Mouse (Mus musculus): ENCODE data around the gene Schip1. TPM values are rescaled to one million over a fixed set of nuclear protein-coding genes. Genes with fewer than 3 reads are reported as not detected.

Gene Schip1
- total RNA-seq, 2 experiments from 2014 or later, result 105 to 129 TPM

DNA sequence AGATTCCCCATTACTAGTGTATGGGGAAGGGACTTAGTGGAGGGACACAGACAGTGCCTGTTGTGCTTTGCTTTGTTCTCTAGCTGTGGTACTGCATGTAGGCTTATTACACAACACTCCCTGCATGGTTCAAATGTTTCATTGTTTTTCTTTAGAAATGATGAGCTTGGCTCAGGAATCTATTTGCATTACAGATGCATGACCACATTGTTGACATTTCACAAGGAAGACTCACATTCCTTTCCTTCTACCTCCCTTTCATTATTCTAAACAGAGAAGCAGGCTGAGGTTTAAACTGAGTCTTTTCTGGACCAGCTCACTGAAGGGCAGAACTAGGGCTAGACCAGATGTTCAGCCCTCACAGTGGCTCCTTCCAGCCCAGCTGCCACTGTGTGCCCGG, 187.7 kb downstream of the Schip1 start:
- no peak for DNase-seq
- intact Hi-C loops (cut with DNase I), result no loop called here

DNA sequence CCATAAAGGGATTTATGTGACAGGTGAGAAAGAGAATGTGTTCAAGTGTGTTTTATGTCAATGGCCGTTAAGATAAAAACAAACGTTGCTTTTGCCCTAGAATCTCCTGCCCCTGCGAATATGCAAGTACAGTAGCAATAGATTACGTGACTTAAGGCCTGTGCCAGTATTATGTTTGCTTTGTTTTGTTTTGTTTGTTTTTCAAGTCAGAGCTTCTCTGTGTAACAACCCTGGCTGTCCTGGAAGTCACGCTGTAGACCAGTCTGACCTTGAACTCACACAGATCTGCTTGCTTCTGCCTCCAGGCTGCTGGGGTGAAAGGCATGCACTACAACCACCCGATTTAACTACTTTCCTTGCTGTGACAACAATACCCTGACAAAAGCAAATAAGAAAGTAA, 197.7 kb downstream of the Schip1 start:
- intact Hi-C loops (cut with DNase I), result no loop called here
- no peak for DNase-seq

DNA sequence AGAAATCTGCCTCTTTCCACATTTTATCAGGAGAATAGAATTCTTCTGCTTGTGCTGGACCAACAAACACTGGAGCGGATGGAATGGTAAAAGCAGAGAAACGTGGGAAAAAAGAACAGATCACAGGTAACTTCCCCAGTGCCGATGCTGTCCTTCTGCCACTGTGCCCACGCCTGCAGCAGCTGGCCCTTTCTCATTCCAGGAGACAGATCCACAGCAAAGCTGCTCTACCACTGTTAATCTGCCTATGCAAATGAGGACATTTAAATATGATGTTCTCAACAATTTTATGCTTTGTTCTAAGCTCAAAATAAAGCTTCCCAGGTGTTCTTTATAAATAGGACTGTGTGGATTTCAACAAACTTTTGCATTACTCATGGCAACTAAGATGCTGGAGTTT, 203.3 kb downstream of the Schip1 start:
- DNase-seq, result no peak
- intact Hi-C loops (cut with DNase I), result no loop called here

DNA sequence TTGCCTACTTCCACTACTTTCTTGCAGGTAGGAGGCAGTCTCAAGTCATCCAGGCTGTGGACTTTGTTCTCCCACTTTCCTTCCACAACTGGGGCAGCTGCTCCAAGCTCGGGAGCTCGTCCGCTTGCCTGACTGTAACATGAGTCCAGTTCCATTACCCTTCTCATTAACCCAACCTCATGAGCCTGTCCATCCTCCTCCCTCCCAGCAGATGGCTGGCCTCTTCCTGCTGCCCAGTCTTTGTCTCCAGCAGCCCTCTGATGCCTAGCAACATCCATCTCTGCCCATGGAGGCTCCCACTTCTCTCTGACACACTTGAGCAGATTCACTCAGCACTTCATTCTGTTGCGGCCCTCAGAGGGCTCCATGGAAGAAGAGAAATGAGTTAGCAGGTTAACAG, 204.6 kb downstream of the Schip1 start:
- intact Hi-C loops (cut with DNase I), result no loop called here
- no peak for DNase-seq

DNA sequence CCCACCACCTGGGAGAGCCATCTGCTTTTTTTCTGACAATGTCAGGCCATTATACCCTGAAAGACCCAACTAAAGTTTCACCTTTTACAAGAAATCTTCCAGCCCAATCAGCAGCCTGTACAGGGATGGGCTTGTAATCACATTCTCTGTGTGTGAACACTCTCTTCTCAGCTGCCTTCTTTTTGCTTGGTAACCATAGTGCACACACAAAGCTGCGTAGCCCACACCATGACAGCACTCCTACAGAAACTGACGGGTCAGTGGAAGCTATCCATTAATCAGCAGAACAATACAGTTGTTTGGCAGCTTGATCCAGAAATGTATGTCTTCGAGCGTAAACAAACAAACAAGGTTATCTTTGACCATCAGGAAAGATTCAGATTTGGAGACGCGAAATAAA, 205.6 kb downstream of the Schip1 start:
- no peak for DNase-seq
- intact Hi-C loops (cut with DNase I), result no loop called here

DNA sequence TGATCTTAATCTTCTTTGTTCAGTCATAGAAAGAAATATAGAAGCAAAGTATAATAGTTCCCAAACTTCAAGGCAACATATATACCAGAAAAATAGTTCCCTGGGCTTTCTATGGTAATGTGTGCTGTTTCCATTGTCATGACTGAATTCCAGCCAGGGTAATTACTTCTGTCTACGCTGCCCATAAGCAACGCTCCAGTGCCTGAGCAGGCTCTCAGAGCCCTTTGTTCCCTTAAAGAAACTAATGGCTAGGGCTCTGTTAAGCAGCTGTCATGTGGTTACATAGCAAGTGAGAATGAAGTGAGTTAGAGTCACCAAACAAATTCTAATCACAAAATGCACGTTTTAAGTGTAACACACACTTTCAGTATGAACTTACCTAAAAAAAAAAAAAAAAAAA, 206.9 kb downstream of the Schip1 start:
- intact Hi-C loops (cut with DNase I), result no loop called here

DNA sequence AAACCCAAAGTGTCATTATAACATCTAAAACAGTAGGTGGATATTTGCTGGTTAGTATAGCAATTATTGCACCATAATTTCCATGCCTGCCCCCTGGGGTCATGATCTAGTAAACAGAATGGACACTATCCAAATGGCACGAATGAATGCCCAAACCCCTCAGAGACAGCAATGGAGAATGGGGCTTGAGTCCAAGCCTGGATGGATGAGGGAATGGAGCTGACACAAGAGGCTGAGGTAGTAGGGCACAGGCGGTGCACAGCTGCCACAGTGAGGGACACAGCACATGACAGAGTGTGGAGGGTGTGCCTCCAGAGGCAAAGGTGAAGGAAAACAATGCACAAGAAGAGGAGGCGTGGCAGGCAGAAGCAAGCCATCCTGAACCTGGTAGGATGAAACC, 207.3 kb downstream of the Schip1 start:
- intact Hi-C loops (cut with DNase I), result no loop called here
- no peak for DNase-seq

More for the DNA sequence above, 206.9 kb downstream of the Schip1 start:
- no peak for DNase-seq

DNA sequence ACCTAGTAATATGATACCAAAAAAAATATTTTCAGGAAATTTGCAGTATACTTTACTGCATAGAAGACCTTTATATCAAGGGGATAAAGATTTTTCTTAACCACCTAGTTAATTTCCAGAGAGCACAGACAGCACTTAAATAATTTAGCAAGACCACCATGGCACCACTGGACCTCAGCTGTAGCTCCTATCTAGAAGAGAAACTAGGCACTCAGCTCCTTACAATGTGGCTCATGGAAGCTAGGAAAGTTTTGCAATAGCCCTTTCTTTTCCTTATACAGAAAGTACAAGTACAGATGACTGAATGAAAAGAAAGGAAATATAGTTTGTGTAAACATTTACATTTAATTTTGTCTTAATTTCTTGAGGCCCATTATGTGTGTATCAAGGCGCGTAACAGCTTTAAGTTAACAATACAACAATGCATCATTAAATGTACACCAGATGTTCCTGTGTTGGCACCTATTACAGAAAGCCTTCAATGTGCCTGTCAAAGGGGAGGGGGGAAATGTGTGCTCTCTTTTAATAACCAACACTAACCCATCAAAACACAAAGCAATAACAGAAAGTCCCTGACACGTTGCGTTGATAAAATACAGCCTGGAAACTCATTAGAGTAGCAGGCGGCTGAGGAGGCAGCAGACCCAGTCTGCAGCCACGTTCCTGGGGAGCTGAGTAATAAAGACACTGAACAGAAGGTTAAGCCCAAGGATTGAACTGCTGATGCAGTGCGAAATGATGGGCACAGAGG, 218.4 kb downstream of the Schip1 start:
- DNase-seq, result no peak
- intact Hi-C loops (cut with DNase I), result no loop called here

DNA sequence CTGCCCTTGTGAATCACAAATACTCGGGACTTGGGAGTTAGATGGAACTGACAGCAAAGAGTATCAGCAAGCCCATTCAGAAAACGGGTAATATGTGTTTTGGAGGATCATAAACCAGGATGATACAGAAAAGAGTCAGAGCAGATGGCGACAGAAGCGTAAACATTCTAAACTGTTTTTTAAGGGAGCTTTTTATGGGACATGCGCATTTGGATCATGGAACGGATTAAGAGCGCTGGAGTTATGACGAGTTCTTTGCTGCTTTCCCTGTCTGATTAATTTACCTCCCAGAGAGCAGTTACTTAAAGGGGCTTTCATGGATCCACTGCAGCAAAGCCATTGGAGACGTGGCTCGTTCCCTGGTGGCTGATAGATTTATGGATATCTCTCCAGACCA, 219.0 kb downstream of the Schip1 start:
- intact Hi-C loops (cut with DNase I), result no loop called here
- no peak for DNase-seq

DNA sequence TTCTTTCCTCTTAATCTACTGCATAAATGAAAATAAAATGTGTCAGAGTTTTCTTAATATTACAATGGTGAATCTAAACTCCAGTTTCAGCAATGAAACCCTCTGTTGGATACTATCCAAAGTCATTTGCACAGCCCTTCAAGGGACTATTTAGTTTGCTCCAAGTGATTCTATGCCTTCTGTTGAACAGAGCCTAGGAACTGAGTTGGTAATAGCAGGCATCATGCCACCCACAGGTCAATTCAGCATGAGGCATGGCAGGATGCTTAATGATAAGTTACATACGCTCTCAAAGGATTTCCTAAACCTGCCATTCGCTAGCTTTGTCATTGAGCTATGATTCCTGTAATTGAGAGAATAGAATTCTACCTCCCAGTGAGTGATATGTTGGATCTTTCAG, 219.9 kb downstream of the Schip1 start:
- intact Hi-C loops (cut with DNase I), result no loop called here
- DNase-seq, result no peak

DNA sequence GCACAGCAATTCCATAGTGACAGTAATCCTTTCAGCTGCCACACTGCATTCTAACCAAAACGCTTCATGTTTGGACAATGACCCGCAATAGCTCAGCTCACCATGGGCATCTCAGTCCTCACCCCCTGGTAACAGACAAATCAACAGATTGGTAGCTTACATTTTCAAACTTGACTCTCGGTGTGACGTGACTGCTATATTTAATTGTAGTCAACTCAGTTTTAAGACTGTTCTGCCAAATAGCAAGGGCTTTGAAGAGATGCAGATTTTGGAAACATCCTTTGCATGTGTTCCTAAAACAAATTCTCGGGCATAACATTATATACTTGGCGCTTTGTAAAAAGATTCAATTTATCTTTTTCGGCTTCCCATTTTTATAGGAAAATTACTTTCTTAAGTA, 232.2 kb downstream of the Schip1 start:
- DNase-seq, result no peak
- intact Hi-C loops (cut with DNase I), result no loop called here

DNA sequence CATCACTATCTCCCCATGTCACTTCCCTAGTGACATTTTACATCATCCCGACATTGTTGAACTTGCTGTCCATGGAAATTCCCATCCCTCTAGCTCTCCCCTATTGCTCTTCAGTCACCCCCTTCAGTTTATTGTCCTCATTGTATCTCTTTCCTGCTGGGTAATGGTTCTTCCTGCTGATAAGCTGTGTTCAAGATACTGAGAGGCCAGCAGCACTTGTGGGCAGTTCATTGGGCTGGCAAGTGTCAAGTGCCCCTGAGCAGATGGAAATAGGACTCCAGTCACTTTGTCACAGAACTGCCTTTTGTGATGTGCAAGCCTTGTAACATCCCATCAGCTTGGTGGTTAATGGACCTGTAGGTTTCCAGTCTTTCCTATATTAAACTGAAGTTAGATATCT, 241.0 kb downstream of the Schip1 start:
- intact Hi-C loops (cut with DNase I), result no loop called here

DNA sequence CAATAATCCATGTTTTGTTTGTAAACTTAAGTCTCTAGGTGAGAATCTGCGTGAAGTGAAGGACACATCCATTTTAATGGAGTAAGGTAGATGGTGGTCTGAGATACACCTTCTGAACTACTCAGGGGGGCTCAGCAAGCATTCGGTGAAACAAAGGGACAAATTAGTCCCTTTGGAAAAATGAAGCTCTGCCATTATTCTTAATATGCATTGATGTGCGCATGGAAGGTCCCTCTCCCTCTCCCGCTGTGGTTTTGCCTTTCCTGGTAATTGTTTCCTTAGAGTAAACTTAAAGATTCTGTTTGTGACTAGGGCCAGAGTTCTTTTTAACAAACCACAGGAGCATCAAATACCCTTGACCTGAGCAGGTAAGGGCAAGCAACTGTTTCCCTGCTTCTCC, 242.1 kb downstream of the Schip1 start:
- intact Hi-C loops (cut with DNase I), result no loop called here
- no peak for DNase-seq

More for the DNA sequence above, 241.0 kb downstream of the Schip1 start:
- no peak for DNase-seq

DNA sequence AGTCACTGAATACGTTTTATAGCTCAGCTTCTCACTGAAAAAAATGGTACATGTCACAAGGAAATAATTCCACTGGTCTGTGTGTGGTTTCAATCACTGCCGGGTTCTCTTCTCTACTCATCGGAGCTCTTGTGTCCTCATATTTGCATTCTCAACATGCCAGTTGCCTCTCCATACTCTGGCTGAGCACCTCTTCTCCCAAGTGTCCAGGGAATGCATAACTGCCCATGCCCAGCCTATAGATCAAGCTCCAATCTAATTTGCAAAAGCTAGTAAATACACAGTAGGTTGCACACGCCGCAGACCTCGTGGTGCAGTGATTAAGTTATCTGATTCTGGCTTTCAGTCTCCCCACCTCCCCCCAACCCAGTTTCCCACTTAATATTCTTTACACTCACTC, 261.0 kb downstream of the Schip1 start:
- intact Hi-C loops (cut with DNase I), result no loop called here
- no peak for DNase-seq

DNA sequence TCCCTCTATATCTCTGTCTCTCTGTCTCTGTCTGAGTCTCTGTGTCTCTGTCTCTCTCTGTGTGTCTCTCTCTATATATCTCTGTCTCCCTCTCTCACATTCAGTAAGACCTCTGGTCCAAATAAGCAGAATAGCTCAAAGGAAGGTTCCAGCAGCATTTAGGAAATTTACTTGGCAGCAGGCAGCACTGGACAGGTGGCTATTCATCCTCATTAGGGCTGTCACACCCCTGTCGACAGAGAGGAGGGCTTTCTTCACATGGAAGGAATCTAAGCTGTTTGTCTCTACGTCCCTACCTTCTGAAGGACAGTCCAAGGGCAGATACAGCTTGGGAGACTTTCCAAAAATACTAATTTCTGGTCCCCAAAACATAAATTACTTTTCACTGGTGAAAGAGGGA, 267.9 kb downstream of the Schip1 start:
- no peak for DNase-seq
- intact Hi-C loops (cut with DNase I), result no loop called here

DNA sequence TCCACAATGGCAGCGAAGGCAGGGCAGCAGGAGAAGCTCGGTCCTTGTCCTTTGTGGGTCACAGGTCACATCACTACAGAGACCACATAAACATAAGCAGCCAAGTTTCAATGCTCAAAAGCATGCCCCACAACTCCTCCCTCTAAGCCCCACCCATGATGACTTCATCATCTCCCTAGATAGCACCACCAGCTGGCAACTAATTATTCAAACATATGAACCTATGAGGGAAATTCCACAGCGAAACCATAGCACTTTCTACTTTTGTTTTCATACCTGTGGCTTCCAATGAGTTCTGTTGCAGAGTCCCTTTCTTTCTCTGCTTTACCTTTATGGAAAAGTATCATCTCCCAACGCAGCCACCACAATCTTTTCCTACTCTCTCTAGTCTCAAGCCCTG, 270.9 kb downstream of the Schip1 start:
- intact Hi-C loops (cut with DNase I), result no loop called here
- DNase-seq, result no peak

DNA sequence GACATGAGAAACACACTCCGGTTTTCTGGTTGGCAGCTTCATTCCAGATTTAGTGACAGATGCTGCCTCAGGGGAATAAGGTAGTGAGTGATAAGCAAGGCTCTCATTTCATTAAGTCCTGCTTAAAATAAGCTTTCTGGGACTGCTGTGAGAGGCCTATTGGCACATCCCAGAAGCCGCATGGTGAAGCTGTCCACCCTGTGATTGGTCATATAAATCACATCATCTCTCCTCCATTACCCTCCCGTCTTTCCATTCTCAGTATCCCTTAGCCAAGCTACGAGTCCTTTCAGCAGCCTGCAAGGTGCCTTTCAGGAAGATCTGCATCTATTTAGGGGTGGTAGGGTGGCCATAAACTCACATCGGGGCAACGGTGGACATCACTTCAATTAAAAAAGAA, 286.0 kb downstream of the Schip1 start:
- DNase-seq, result no peak
- intact Hi-C loops (cut with DNase I), result no loop called here

DNA sequence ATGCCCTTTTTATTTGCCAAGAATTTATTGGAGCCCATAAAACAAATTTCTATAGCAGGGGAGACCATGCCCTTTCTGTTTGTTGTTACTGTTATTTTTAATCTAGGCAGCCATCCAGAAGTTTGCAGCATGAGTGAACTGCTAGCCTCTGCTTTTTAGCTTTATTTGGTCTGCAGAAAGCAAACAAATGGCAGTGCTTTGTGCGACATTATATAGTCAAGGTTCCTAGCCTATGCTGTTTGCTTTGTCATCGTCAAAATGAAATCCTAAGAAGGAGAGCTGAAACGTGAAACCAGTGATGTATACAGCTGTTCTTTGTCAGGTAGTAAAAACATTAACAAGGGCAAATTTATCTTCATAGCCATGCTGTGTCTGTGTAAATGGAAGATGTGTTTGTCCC, 286.9 kb downstream of the Schip1 start:
- intact Hi-C loops (cut with DNase I), result no loop called here
- no peak for DNase-seq

DNA sequence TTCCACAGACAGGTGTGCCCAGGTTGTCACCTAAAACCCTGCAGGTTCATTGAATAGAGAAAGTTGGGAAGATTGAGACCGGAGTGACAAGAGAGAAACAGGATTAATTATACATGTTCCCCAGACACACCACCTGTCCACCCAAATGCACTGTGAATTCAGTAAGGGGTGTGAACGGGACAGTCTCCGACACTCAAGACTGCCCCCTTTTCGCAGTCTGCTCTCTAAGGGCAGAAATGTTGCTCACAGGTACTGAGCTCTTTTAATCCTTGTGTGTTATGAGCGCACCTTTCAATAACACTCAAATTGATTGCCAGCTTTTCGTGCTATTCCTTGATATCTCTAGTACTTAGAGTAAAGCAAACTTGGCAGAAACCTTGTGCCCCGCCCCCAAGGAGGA, 288.4 kb downstream of the Schip1 start:
- intact Hi-C loops (cut with DNase I), result no loop called here
- no peak for DNase-seq

DNA sequence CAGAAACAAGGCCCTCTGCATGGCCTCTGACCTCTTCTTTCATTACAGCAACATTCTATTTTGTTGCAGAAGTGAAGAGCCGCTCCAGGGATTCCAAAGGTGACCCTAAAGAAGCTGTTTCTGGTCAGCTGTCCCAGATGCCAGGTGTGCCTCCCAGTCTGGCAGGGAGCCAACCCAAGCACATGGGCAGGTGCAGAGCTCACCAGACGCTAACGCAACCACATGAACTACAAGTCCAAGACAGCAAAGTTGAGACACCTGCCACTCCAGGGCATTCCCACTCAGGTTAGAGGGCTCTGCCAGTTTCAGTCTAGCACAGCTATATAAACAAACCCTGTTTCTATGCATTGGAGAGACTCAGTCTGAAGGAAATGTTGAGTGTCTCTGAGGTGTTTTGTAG, 288.9 kb downstream of the Schip1 start:
- no peak for DNase-seq
- intact Hi-C loops (cut with DNase I), result no loop called here

DNA sequence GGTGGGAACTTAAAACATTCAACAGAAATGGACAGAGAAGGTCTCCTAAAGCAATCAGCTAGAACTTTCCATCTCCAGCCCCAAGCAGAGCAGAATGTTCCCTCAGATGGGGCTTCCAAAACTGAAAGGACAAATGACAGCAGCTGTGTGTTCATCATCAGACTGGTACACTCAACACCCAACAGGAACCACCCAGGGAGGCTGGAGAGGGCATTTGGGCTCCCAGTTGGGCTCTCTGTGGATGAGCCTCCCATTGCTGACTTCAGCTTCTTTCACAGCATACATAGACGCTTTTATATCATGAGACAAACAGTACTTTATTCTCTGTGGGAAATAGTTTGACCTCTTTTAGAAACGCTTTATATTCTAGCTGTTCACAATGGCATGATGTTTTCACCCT, 291.9 kb downstream of the Schip1 start:
- intact Hi-C loops (cut with DNase I), result no loop called here
- no peak for DNase-seq

DNA sequence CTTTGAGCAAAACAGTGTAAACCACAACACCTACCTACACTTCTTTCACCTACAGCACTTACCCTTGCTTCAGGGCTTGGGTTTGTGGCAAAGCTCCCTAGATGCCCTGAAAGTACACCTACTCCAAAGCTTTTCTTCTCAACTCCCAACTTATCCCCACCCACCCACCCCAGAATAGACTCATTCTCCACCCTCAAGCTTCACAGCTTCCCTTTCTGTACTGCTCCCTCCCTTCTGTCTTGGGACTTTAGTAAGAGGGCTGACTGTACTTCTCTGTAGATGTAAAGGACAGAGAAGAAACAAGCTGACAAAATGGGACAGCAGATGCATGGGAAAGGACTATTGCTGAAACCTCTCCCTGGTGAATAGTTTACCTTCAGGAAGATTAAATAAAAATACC, 303.4 kb downstream of the Schip1 start:
- intact Hi-C loops (cut with DNase I), result no loop called here
- no peak for DNase-seq

DNA sequence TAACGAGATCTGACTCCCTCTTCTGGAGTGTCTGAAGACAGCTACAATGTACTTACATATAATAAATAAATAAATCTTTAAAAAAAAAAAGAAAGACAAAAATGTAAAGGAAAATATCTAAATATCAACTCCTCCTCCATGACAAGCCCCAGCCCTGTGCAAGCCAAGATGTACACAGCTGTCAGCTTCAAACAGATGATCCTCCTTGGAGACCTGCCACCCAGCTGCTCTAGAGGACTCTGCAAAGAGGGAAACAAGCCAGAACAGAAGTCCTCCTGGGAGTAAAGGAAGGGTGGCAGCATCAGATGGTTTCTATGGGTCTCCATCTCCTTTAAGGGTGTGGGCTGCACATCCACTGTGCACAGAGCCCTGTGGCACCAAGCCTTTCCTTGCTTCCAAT, 308.3 kb downstream of the Schip1 start:
- no peak for DNase-seq
- intact Hi-C loops (cut with DNase I), result no loop called here

Measured in gastrocnemius, postnatal 36 days (tissue).